Mouse (Mus musculus) limb, embryonic 15.5 days (tissue): ENCODE data around the gene Fgf22. TPM values are rescaled to one million over a fixed set of nuclear protein-coding genes. Genes with fewer than 3 reads are reported as not detected.

ENCODE experiments used
- ATAC-seq: fragments of 200-750 bp; cut with Nextera tagmentation; 2 replicates; pipeline ENCODE4 v1.8.0; 2017; ENCODE audit warnings: low read depth, moderate TSS enrichment; ENCODE audit not compliant: insufficient number of reproducible peaks, low FRiP score, low TSS enrichment
- H3K27ac ChIP-seq: fragments of 300-500 bp; sonication (generic); 2 replicates; pipeline ENCODE4 v1.5.1; 2015; ENCODE audit warnings: moderate library complexity, mild to moderate bottlenecking, inconsistent platforms
- H3K27me3 ChIP-seq: fragments of 300-500 bp; sonication (generic); 2 replicates; pipeline ENCODE4 v1.6.1; 2015; ENCODE audit warnings: inconsistent platforms
- H3K36me3 ChIP-seq: fragments of 300-500 bp; sonication (generic); 2 replicates; pipeline ENCODE4 v1.6.1; 2015; ENCODE audit warnings: inconsistent platforms
- H3K4me1 ChIP-seq: fragments of 300-500 bp; sonication (generic); 2 replicates; pipeline ENCODE4 v1.6.1; 2015; ENCODE audit warnings: inconsistent platforms
- H3K4me2 ChIP-seq: fragments of 300-500 bp; sonication (generic); 2 replicates; pipeline ENCODE4 v1.6.1; 2015; ENCODE audit warnings: mild to moderate bottlenecking, inconsistent platforms
- H3K4me3 ChIP-seq: fragments of 300-500 bp; sonication (generic); 2 replicates; pipeline ENCODE4 v1.5.1; 2015; ENCODE audit warnings: mild to moderate bottlenecking, inconsistent platforms
- H3K9ac ChIP-seq: fragments of 300-500 bp; sonication (generic); 2 replicates; pipeline ENCODE4 v1.6.1; 2015; ENCODE audit warnings: inconsistent platforms
- H3K9me3 ChIP-seq: fragments of 300-500 bp; sonication (generic); 2 replicates; pipeline ENCODE4 v1.6.1; 2016; ENCODE audit warnings: inconsistent platforms
- WGBS: fragments of 180-500 bp; shearing (Covaris S2); methylation state at CpG from one replicate; pipeline ENCODE4 v1.1.7; 2015; 5-methylcytosine and 5-hydroxymethylcytosine counted together
- polyA plus RNA-seq: library from polyadenylated mRNA; unstranded; fragments of >200 nt; fragmentation: Nextera tagmentation; extraction: Ambion mirVana; gene quantifications from 2 replicates; pipeline ENCODE4 v1.2.1, GENCODE M21; 2015

Gene Fgf22
- polyA plus RNA-seq, 1 experiment from 2014 or later = 0.95 TPM

GRCm38 (mm10) chr10:79783920-79784800 is 29.3 kb downstream of the Fgf22 start:
- Histone ChIP-seq H3K4me3 (no peak overlapping the region), H3K27ac (no peak overlapping the region), H3K9ac (no peak overlapping the region), H3K4me1 (peaks cover 23% of the 10 kb centered on the region), H3K36me3 (no peaks in the 10 kb centered on the region), H3K27me3 (peaks cover 29% of the 10 kb centered on the region), H3K4me2 (no peak overlapping the region), H3K9me3 (no peaks in the 10 kb centered on the region)
- WGBS = 36% methylated on average over 27 of the region's 27 CpGs
- no peak for ATAC-seq

DNA sequence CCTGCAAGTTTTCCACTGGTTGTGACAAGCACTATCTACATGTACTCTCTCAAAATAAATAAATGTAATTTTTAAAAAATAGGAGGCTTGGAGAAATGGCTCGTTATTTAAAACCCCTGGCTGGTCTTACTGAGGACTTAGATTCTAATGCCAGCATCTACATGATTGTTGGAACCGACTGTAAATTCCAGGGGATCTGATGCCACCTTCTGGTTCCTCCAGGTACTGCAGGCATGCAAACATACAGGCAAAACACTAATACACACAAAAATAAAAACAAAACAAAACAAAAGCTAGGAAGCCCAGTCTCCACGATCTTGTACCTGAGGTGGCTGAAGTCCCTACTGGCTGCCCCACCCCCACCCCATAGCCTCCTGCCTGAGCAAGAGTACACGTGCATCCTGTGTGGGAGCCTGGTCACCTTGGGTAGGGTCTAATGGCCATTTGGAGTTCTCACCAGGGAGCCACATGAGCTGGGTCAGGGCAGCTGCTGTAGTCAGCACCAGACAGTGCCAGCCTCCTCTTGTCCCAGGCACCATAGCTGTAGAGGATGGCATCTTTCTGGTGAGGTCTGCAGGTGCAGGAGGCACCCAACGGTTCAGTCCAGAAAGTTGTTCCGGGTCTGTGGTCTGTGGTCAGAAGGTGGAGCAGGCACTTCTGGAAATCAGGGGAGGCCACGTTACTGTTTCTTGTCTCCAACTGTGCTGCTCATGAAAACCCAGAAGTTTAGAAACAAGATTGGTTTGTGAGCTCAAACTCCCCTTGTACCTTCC is 33.7 kb downstream of the Fgf22 start:
- Histone ChIP-seq H3K9ac (no peak overlapping the region), H3K27me3 (peaks cover 8% of the 10 kb centered on the region), H3K4me1 (peaks cover 4% of the 10 kb centered on the region; the same call in 1 of the 2 replicates), H3K4me2 (no peak overlapping the region), H3K27ac (no peak overlapping the region), H3K9me3 (no peaks in the 10 kb centered on the region), H3K36me3 (no peaks in the 10 kb centered on the region), H3K4me3 (no peak overlapping the region)
- ATAC-seq = no peak
- WGBS = 34% methylated on average over 7 of the region's 7 CpGs

DNA sequence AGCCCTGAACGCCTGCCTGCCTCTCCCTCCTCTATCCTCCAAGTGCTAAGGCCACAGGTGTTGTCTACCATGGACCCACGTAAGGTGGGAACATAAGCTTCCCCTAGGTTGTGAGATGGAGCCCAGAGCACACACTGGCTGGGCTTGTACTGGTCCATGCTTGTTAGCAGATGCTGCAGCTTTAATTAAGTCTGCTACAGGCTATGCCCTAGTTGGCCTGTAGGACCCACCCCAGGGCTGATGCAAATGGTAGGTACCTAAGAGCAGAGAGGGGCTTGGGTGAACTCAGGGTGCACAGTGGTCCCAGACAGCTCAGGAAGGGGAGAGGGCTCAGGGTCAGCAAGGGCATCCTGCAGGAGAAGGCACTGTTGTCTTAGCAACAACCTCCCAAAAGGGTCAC is 34.7 kb downstream of the Fgf22 start:
- WGBS = 66% methylated on average over 2 of the region's 2 CpGs
- no peak for ATAC-seq
- Histone ChIP-seq H3K27me3 (peaks cover 3% of the 10 kb centered on the region), H3K4me1 (peaks cover 14% of the 10 kb centered on the region), H3K4me2 (no peak overlapping the region), H3K36me3 (no peaks in the 10 kb centered on the region), H3K9me3 (no peaks in the 10 kb centered on the region), H3K27ac (no peak overlapping the region), H3K4me3 (no peak overlapping the region), H3K9ac (no peak overlapping the region)

DNA sequence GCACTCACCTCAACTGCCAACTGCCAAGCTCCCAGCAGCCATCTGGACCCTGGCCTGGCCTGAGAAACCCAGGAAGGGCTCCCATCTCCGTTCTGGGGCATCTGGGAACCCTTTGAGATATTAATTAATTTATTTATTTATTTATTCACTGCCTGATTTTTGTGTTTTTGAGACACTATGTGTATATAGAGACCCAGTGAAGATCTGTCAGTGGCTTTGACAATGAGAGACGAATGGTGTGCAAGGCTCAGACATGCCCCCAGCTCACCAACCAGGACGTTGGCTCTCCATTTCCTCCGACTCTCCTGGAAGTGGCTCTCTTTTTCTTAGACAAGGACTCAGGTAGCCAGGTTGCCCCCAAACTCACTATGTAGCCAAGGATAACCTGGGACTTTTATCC is 36.0 kb downstream of the Fgf22 start, which contains the start of gene Prss57:
Gene Prss57 (minus strand): TSS at position 101 of the 400 bp plus-strand sequence.
- Histone ChIP-seq H3K4me3 (no peak within 1 kb of the TSS), H3K4me1 (peaks cover 22% of the 10 kb centered on the region), H3K27ac (no peak within 1 kb of the TSS), H3K4me2 (no peak within 1 kb of the TSS), H3K9me3 (no peaks in the 10 kb centered on the region), H3K36me3 (no peaks in the 10 kb centered on the region), H3K27me3 (no peaks in the 10 kb centered on the region), H3K9ac (no peak within 1 kb of the TSS)
- 79% methylated on average over 4 of the region's 4 CpGs for WGBS
- ATAC-seq = no peak

- Histone ChIP-seq H3K4me3 (0 out of 2 replicates have a peak overlapping the region, but pooled peaks have one; percentile 96), H3K9ac (no peak overlapping the region), H3K27me3 (no peaks in the 10 kb centered on the region), H3K4me2 (no peak overlapping the region), H3K27ac (no peak overlapping the region), H3K4me1 (peaks cover 31% of the 10 kb centered on the region), H3K9me3 (no peaks in the 10 kb centered on the region), H3K36me3 (no peaks in the 10 kb centered on the region)
- 84% methylated on average over 5 of the region's 5 CpGs for WGBS
- ATAC-seq = no peak
These were observed 37.6 kb downstream of the Fgf22 start for GRCm38 (mm10) chr10:79792339-79793040.

DNA sequence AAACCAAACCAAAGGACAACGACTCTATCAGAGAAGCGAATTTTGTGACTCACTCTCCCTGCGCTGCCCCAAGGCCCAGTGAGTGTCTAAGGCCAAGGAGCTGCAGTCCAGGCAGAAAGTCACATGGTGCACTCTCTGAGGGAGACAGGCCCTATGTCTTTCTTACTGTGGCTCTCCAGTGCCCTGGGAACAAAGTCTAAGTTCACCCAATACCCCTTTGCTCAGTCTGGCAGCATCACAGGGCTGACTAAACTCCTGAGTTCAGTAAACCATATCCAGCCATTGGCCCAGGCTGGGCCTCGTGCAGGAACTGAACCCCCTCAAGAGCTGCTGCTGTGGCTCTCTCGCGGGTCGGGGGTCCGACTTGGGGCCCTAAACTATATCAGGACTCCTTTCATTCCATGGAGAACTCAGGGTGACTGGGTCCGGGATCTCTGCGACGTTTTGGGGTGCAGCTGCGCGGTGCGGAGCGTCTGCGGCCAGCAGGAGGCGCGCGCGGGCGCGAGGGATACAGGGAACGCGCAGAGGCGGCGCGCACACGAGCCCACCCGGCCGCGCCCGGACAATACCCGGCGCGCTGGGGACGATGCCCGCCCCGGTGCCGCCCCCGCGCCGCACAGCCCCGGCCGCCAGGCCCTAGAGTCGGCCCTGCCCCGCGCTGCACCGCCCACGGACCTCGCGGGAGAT is 38.3 kb downstream of the Fgf22 start, which contains the start of gene Palm:
Gene Palm (plus strand): TSS at position 522 of the 687 bp plus-strand sequence.
- Histone ChIP-seq H3K27me3 (no peaks in the 10 kb centered on the region), H3K4me2 (peak within 1 kb of the TSS; percentile 89), H3K9me3 (no peaks in the 10 kb centered on the region), H3K4me3 (peak within 1 kb of the TSS; percentile 96), H3K36me3 (no peaks in the 10 kb centered on the region), H3K27ac (peak within 1 kb of the TSS; percentile 88), H3K4me1 (peaks cover 31% of the 10 kb centered on the region), H3K9ac (peak within 1 kb of the TSS; percentile 94)
- 6% methylated on average over 51 of the region's 51 CpGs for WGBS
- peak; percentile 59; the same call in 1 of the 2 replicates for ATAC-seq

GRCm38 (mm10) chr10:79793738-79794490 is 39.0 kb downstream of the Fgf22 start:
- Histone ChIP-seq H3K9me3 (no peaks in the 10 kb centered on the region), H3K4me3 (peak overlapping the region; percentile 96), H3K36me3 (no peaks in the 10 kb centered on the region), H3K27me3 (no peaks in the 10 kb centered on the region), H3K9ac (peak overlapping the region; percentile 94), H3K4me2 (peak overlapping the region; percentile 89), H3K4me1 (peaks cover 31% of the 10 kb centered on the region), H3K27ac (peak overlapping the region; percentile 88)
- 0 out of 2 replicates have a peak, but pooled peaks have one; percentile 9 for ATAC-seq
- WGBS = 1% methylated on average over 38 of the region's 38 CpGs

- Histone ChIP-seq H3K4me1 (peaks cover 31% of the 10 kb centered on the region), H3K9me3 (no peaks in the 10 kb centered on the region), H3K36me3 (no peaks in the 10 kb centered on the region), H3K9ac (peak overlapping the region; percentile 94), H3K27me3 (no peaks in the 10 kb centered on the region), H3K4me2 (peak overlapping the region; percentile 89), H3K27ac (peak overlapping the region; percentile 88), H3K4me3 (peak overlapping the region; percentile 96)
- 0 out of 2 replicates have a peak, but pooled peaks have one; percentile 22 for ATAC-seq
- 10% methylated on average over 10 of the region's 10 CpGs for WGBS
These were observed 39.6 kb downstream of the Fgf22 start for GRCm38 (mm10) chr10:79794491-79794931.

- 89% methylated on average over 3 of the region's 3 CpGs for WGBS
- H3K27me3 ChIP-seq = no peaks in the 10 kb centered on the region
These were observed 41.0 kb downstream of the Fgf22 start for GRCm38 (mm10) chr10:79795905-79796304.

GRCm38 (mm10) chr10:79797326-79797725 is 42.5 kb downstream of the Fgf22 start:
- H3K27ac ChIP-seq = peak overlapping the region; percentile 13; the same call in 1 of the 2 replicates
- no peaks in the 10 kb centered on the region for H3K27me3 ChIP-seq
- no peak overlapping the region for H3K9ac ChIP-seq
- H3K9me3 ChIP-seq = no peaks in the 10 kb centered on the region
- no peak for ATAC-seq
- H3K4me1 ChIP-seq = peaks cover 37% of the 10 kb centered on the region
- H3K4me3 ChIP-seq = no peak overlapping the region
- no peaks in the 10 kb centered on the region for H3K36me3 ChIP-seq
- no peak overlapping the region for H3K4me2 ChIP-seq
- WGBS = 29% methylated on average over 15 of the region's 15 CpGs

More at GRCm38 (mm10) chr10:79795905-79796304, 41.0 kb downstream of the Fgf22 start:
- Histone ChIP-seq H3K9ac (no peak overlapping the region), H3K36me3 (no peaks in the 10 kb centered on the region), H3K4me2 (no peak overlapping the region), H3K9me3 (no peaks in the 10 kb centered on the region), H3K27ac (no peak overlapping the region), H3K4me1 (peaks cover 31% of the 10 kb centered on the region), H3K4me3 (no peak overlapping the region)
- ATAC-seq = no peak
